ENCODE assay signal across 8 mouse cellular contexts in the genomic region with DNA sequence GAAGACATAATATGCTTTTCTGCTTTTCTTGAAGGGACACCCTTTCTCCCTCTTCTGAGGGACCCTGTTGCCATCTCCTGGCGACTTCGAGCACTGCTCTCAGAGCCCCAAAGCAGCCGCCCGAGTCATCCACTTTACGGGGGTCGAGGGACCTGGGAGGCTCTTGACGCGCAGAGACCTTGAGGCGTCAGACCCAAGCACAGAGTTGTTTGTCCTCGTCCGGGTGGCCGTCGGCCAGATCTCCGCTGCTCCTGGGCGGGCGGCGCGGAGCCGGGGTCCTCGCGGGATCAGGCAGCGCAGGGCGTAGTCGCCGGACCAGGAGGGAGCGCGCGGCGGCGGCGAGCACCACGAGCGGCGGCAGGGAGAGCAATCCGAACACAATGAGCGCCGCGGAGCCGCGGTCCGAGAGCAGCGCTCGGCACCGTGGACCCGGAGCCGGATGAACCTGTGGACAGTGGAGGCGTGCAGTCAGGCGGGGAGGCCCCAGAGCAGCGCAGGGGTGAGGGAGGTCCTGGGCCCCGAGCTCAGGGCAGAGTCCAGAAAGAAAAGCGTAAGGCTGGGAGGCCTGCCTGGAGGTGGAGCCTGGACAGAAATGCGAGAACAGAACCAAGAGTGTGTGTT. TPM values are rescaled to one million over a fixed set of nuclear protein-coding genes. Genes with fewer than 3 reads are reported as not detected.
A peak's percentile ranks its signal among the peaks of the same experiment; 100 is the strongest.
DNase-seq lines count a peak whose midpoint lies in the region; ATAC-seq and TF ChIP-seq lines count a peak whose summit lies in the region.

No protein-coding gene starts in this region.

- no peaks in the 10 kb centered on the region for H3K27me3 ChIP-seq in intestine, embryonic 16.5 days (replicated peaks; ENCODE audit: control insufficient read depth, insufficient read depth, low read length)
- no peaks in the 10 kb centered on the region for H3K27me3 ChIP-seq in limb, embryonic 14.5 days (ENCODE audit: control insufficient read depth, insufficient read depth, low read length)
- no peaks in the 10 kb centered on the region for H3K27me3 ChIP-seq in midbrain, embryonic 15.5 days (replicated peaks)
- peaks cover 2% of the 10 kb centered on the region; the same call in 1 of the 2 replicates for H3K27me3 ChIP-seq in spleen, adult 2 months (ENCODE audit: control insufficient read depth, insufficient read depth, low read length)

- peak; percentile 56 to 83 for DNase-seq in urinary bladder, adult 18-20 months (ENCODE audit: low spot score in 2 of 2)
- DNase-seq in urinary bladder, postnatal 10 days (ENCODE audit: low spot score): no peak
- peak; percentile 83 for DNase-seq in embryo, embryonic 9.5 days (ENCODE audit: extremely low spot score)
- peak; percentile 74 to 85 for DNase-seq in gastrocnemius, postnatal 4 days (ENCODE audit: low spot score in 2 of 2)
- DNase-seq in limb, embryonic 14.5 days (ENCODE audit: low spot score): peak; percentile 74
- DNase-seq in spleen, adult 2 months (ENCODE audit: low read depth in 1 of 2, low spot score in 2 of 2): peak in 1 of 2 experiments; percentile 69

- peak overlapping the region; percentile 76 for H3K4me3 ChIP-seq in intestine, embryonic 16.5 days (ENCODE audit: low read length)
- H3K4me3 ChIP-seq in limb, embryonic 14.5 days (replicated peaks; ENCODE audit: low read length): peak overlapping the region; percentile 59
- peak overlapping the region; percentile 69 for H3K4me3 ChIP-seq in midbrain, embryonic 15.5 days
- H3K4me3 ChIP-seq in spleen, adult 2 months (ENCODE audit: extremely low read depth, insufficient read depth, insufficient read length): peak overlapping the region; percentile 60

- no peaks in the 10 kb centered on the region for H3K36me3 ChIP-seq in intestine, embryonic 16.5 days (ENCODE audit: control insufficient read depth, insufficient read depth, low read length)
- H3K36me3 ChIP-seq in limb, embryonic 14.5 days (ENCODE audit: control insufficient read depth, insufficient read depth, low read length): no peaks in the 10 kb centered on the region
- H3K36me3 ChIP-seq in midbrain, embryonic 15.5 days (replicated peaks): no peaks in the 10 kb centered on the region
- H3K36me3 ChIP-seq in spleen, adult 2 months (ENCODE audit: control insufficient read depth, insufficient read depth, low read length): no peaks in the 10 kb centered on the region

- TF ChIP-seq POLR2A in limb, embryonic 14.5 days (IDR thresholded peaks at IDR 0.05; ENCODE audit: borderline replicate concordance, extremely low read depth, insufficient read depth, insufficient read length): 0 out of 2 replicates have a peak, but pooled peaks have one; percentile 27
- no peak for TF ChIP-seq POLR2A in spleen, adult 2 months (IDR thresholded peaks at IDR 0.05; ENCODE audit: low read depth, low read length)

- WGBS in intestine, embryonic 16.5 days: under 1% methylated on average over 52 of the region's 52 CpGs
- under 1% methylated on average over 52 of the region's 52 CpGs for WGBS in limb, embryonic 14.5 days
- WGBS in midbrain, embryonic 15.5 days: under 1% methylated on average over 52 of the region's 52 CpGs
- 1% methylated on average over 52 of the region's 52 CpGs for WGBS in spleen, adult 2 months

- H3K9me3 ChIP-seq in intestine, embryonic 16.5 days (ENCODE audit: control insufficient read depth, low read length): no peaks in the 10 kb centered on the region
- no peaks in the 10 kb centered on the region for H3K9me3 ChIP-seq in limb, embryonic 14.5 days (ENCODE audit: control insufficient read depth, low read length)
- no peaks in the 10 kb centered on the region for H3K9me3 ChIP-seq in midbrain, embryonic 15.5 days

- peak overlapping the region; percentile 73 for H3K4me2 ChIP-seq in intestine, embryonic 16.5 days (ENCODE audit: low read depth, low read length)
- peak overlapping the region; percentile 71 for H3K4me2 ChIP-seq in limb, embryonic 14.5 days (replicated peaks; ENCODE audit: low read depth, low read length, severe bottlenecking)
- peak overlapping the region; percentile 79 for H3K4me2 ChIP-seq in midbrain, embryonic 15.5 days

- TF ChIP-seq CTCF in spleen, adult 2 months (IDR thresholded peaks at IDR 0.05; ENCODE audit: extremely low read depth, insufficient read depth, insufficient read length, insufficient replicate concordance): peak; percentile 69

- peak overlapping the region; percentile 91 for H3K9ac ChIP-seq in intestine, embryonic 16.5 days (ENCODE audit: low read depth, low read length)
- H3K9ac ChIP-seq in limb, embryonic 14.5 days (ENCODE audit: low read depth, low read length, severe bottlenecking): peak overlapping the region; percentile 82
- peak overlapping the region; percentile 87 for H3K9ac ChIP-seq in midbrain, embryonic 15.5 days

- peaks cover 16% of the 10 kb centered on the region for H3K4me1 ChIP-seq in intestine, embryonic 16.5 days (ENCODE audit: control insufficient read depth, insufficient read depth, low read length)
- peaks cover 3% of the 10 kb centered on the region; the same call in 1 of the 2 replicates for H3K4me1 ChIP-seq in limb, embryonic 14.5 days (ENCODE audit: control insufficient read depth, insufficient read depth, low read length)
- H3K4me1 ChIP-seq in midbrain, embryonic 15.5 days: peaks cover 17% of the 10 kb centered on the region
- peaks cover 4% of the 10 kb centered on the region for H3K4me1 ChIP-seq in spleen, adult 2 months (ENCODE audit: control insufficient read depth, insufficient read depth, insufficient read length)

- peak; percentile 94 for ATAC-seq in intestine, embryonic 16.5 days
- peak; percentile 76 for ATAC-seq in limb, embryonic 14.5 days (ENCODE audit: low FRiP score, low read depth)
- peak; percentile 90 for ATAC-seq in midbrain, embryonic 15.5 days (replicated peaks)

- peak overlapping the region; percentile 97 for H3K27ac ChIP-seq in intestine, embryonic 16.5 days (ENCODE audit: low read length)
- peak overlapping the region; percentile 70 for H3K27ac ChIP-seq in limb, embryonic 14.5 days (replicated peaks; ENCODE audit: low read depth, low read length)
- H3K27ac ChIP-seq in midbrain, embryonic 15.5 days: peak overlapping the region; percentile 95
- no peak overlapping the region; the same call in 1 of the 2 replicates for H3K27ac ChIP-seq in spleen, adult 2 months (ENCODE audit: insufficient read depth, low read length)

RNA-seq across cellular contexts. Expression of gene Tmem88b, which starts 1.5 kb away (rescaled TPM):
- 1 to 10 TPM; 3.8 to 5.1 TPM for total RNA-seq in gastrocnemius, postnatal 4 days (2021)
- polyA plus RNA-seq in intestine, embryonic 16.5 days (2015; fragmentation: Nextera tagmentation; extraction: Ambion mirVana): 0.89 and 1.1 TPM in 2 replicates
- 2.0 and 2.6 TPM in 2 replicates for polyA plus RNA-seq in limb, embryonic 14.5 days (2012; rRNA removed)
- 0.48 and 0.67 TPM in 2 replicates for polyA plus RNA-seq in limb, embryonic 14.5 days (2014; fragmentation: Nextera tagmentation; extraction: Ambion mirVana)
- polyA plus RNA-seq in midbrain, embryonic 15.5 days (2015; fragmentation: Nextera tagmentation; extraction: Ambion mirVana): 0.93 and 1.2 TPM in 2 replicates
- polyA plus RNA-seq in spleen, adult 2 months (2012; rRNA removed): 0.06 and 0.16 TPM in 2 replicates

RNA-seq across cellular contexts. Expression of gene Ankrd65, which starts 6.0 kb away (rescaled TPM):
- under 1 TPM in 1 of 2 experiments, not detected in 1; 0.39 TPM for total RNA-seq in gastrocnemius, postnatal 4 days (2021)
- polyA plus RNA-seq in intestine, embryonic 16.5 days (2015; fragmentation: Nextera tagmentation; extraction: Ambion mirVana): not detected in 2 replicates
- 0.23 TPM in 1 of 2 replicates, not detected in the other for polyA plus RNA-seq in limb, embryonic 14.5 days (2012; rRNA removed)
- polyA plus RNA-seq in limb, embryonic 14.5 days (2014; fragmentation: Nextera tagmentation; extraction: Ambion mirVana): not detected in 2 replicates
- polyA plus RNA-seq in midbrain, embryonic 15.5 days (2015; fragmentation: Nextera tagmentation; extraction: Ambion mirVana): not detected in 2 replicates
- polyA plus RNA-seq in spleen, adult 2 months (2012; rRNA removed): 0.25 and 0.49 TPM in 2 replicates

RNA-seq across cellular contexts. Expression of gene Vwa1, which starts 9.7 kb away (rescaled TPM):
- 10 to 100 TPM; 23.4 to 26.4 TPM for total RNA-seq in gastrocnemius, postnatal 4 days (2021)
- polyA plus RNA-seq in intestine, embryonic 16.5 days (2015; fragmentation: Nextera tagmentation; extraction: Ambion mirVana): 18.9 TPM in 2 replicates
- 12.4 and 14.9 TPM in 2 replicates for polyA plus RNA-seq in limb, embryonic 14.5 days (2012; rRNA removed)
- 11.9 and 13.9 TPM in 2 replicates for polyA plus RNA-seq in limb, embryonic 14.5 days (2014; fragmentation: Nextera tagmentation; extraction: Ambion mirVana)
- 31.5 and 33.5 TPM in 2 replicates for polyA plus RNA-seq in midbrain, embryonic 15.5 days (2015; fragmentation: Nextera tagmentation; extraction: Ambion mirVana)
- polyA plus RNA-seq in spleen, adult 2 months (2012; rRNA removed): 21.5 and 24.3 TPM in 2 replicates

RNA-seq across cellular contexts. Expression of gene Mrpl20, which starts 18.5 kb away (rescaled TPM):
- 10 to 100 TPM; 61.5 to 67.5 TPM for total RNA-seq in gastrocnemius, postnatal 4 days (2021)
- polyA plus RNA-seq in intestine, embryonic 16.5 days (2015; fragmentation: Nextera tagmentation; extraction: Ambion mirVana): 210 and 226 TPM in 2 replicates
- polyA plus RNA-seq in limb, embryonic 14.5 days (2012; rRNA removed): 72.2 and 97.5 TPM in 2 replicates
- polyA plus RNA-seq in limb, embryonic 14.5 days (2014; fragmentation: Nextera tagmentation; extraction: Ambion mirVana): 199 and 215 TPM in 2 replicates
- 242 and 244 TPM in 2 replicates for polyA plus RNA-seq in midbrain, embryonic 15.5 days (2015; fragmentation: Nextera tagmentation; extraction: Ambion mirVana)
- polyA plus RNA-seq in spleen, adult 2 months (2012; rRNA removed): 23.3 and 31.4 TPM in 2 replicates

RNA-seq across cellular contexts. Expression of gene Atad3a, which starts 23.3 kb away (rescaled TPM):
- 10 to 100 TPM; 44.4 to 46.1 TPM for total RNA-seq in gastrocnemius, postnatal 4 days (2021)
- polyA plus RNA-seq in intestine, embryonic 16.5 days (2015; fragmentation: Nextera tagmentation; extraction: Ambion mirVana): 142 and 150 TPM in 2 replicates
- polyA plus RNA-seq in limb, embryonic 14.5 days (2012; rRNA removed): 117 and 135 TPM in 2 replicates
- polyA plus RNA-seq in limb, embryonic 14.5 days (2014; fragmentation: Nextera tagmentation; extraction: Ambion mirVana): 84.8 and 85.2 TPM in 2 replicates
- 93.4 and 99.2 TPM in 2 replicates for polyA plus RNA-seq in midbrain, embryonic 15.5 days (2015; fragmentation: Nextera tagmentation; extraction: Ambion mirVana)
- 59.9 and 91.6 TPM in 2 replicates for polyA plus RNA-seq in spleen, adult 2 months (2012; rRNA removed)
